Mouse (Mus musculus) MEL (cell line): ENCODE measurements at regions not wholly inside any gene's neighbourhood (a gene's known extent, or its start where the extent isn't known, plus 50 kb on each side); places are given as distances from the start of the nearest gene placed in this dataset.

Experiments
- DNase-seq: peaks from one replicate; pipeline ENCODE4 v3.0.0; 2011; ENCODE audit warnings: low read depth, low spot score
- H3K27ac ChIP-seq: 2 replicates; pipeline ENCODE4 v1.5.1; 2012; ENCODE audit warnings: low read depth, mild to moderate bottlenecking, control low read depth, low read length, moderate library complexity; ENCODE audit not compliant: control insufficient read depth
- H3K27me3 ChIP-seq, 2 experiments: fragments of 150-350 bp in 1 of 2; sonication (generic) in 1 of 2; 2 replicates each; pipeline ENCODE4 v1.6.1; 2012; ENCODE audit warnings: low read length in 2 of 2, mild to moderate bottlenecking in 2 of 2, improper control_type of control experiment in 1 of 2, moderate library complexity in 1 of 2; ENCODE audit not compliant: insufficient read depth in 2 of 2, control insufficient read depth in 1 of 2
- H3K36me3 ChIP-seq, 2 experiments: 2 replicates each; pipeline ENCODE4 v1.6.1; 2012 to 2014; ENCODE audit warnings: low read length in 2 of 2, improper control_type of control experiment in 1 of 2, inconsistent platforms in 1 of 2, mild to moderate bottlenecking in 1 of 2; ENCODE audit not compliant: insufficient read depth in 2 of 2, control insufficient read depth in 1 of 2
- H3K4me1 ChIP-seq, 2 experiments: fragments of 150-350 bp in 1 of 2; sonication (generic) in 1 of 2; 2 replicates each; pipeline ENCODE4 v1.6.1; 2012; ENCODE audit warnings: low read length in 2 of 2, improper control_type of control experiment in 1 of 2, mild to moderate bottlenecking in 1 of 2; ENCODE audit not compliant: insufficient read depth in 2 of 2, control insufficient read depth in 1 of 2
- H3K4me3 ChIP-seq, 2 experiments: fragments of 150-350 bp in 1 of 2; sonication (generic) in 1 of 2; 2 replicates each; pipeline ENCODE4 v1.5.1; 2012; ENCODE audit warnings: low read depth in 2 of 2, low read length in 2 of 2, mild to moderate bottlenecking in 2 of 2, moderate library complexity in 2 of 2, control low read depth in 1 of 2, improper control_type of control experiment in 1 of 2; ENCODE audit not compliant: control insufficient read depth in 1 of 2, insufficient read depth in 1 of 2
- H3K79me2 ChIP-seq: 2 replicates; pipeline ENCODE4 v1.6.1; 2012; ENCODE audit warnings: mild to moderate bottlenecking, low read length, moderate library complexity; ENCODE audit not compliant: control insufficient read depth, poor library complexity, insufficient read depth
- H3K9ac ChIP-seq: 2 replicates; pipeline ENCODE4 v1.6.1; 2012; ENCODE audit warnings: low read depth, mild to moderate bottlenecking, control low read depth, low read length, moderate library complexity; ENCODE audit not compliant: control insufficient read depth, poor library complexity, severe bottlenecking
- H3K9me3 ChIP-seq: fragments of 150-350 bp; sonication (generic); replicated peaks from 2 replicates; pipeline ENCODE4 v1.6.1; 2012; ENCODE audit warnings: mild to moderate bottlenecking, low read length, improper control_type of control experiment, moderate library complexity; ENCODE audit not compliant: insufficient read depth
- BHLHE40 ChIP-seq: IDR thresholded peaks from 2 replicates; pipeline ENCODE4 v1.6.1; 2012; ENCODE audit warnings: low read depth, mild to moderate bottlenecking, inconsistent platforms, low read length, improper control_type of control experiment, borderline replicate concordance
- E2F4 ChIP-seq: IDR thresholded peaks from 2 replicates; pipeline ENCODE4 v1.6.1; 2011; ENCODE audit warnings: low read depth, low read length, improper control_type of control experiment, borderline replicate concordance
- EP300 ChIP-seq, 2 experiments: IDR thresholded peaks; 2 replicates each; pipeline ENCODE4 v1.6.1; 2011; ENCODE audit warnings: improper control_type of control experiment in 2 of 2, low read length in 2 of 2, low read depth in 1 of 2, mild to moderate bottlenecking in 1 of 2
- ETS1 ChIP-seq: IDR thresholded peaks from 2 replicates; pipeline ENCODE4 v1.6.1; 2012; ENCODE audit warnings: low read depth, mild to moderate bottlenecking, inconsistent platforms, low read length, improper control_type of control experiment, moderate library complexity
- GABPA ChIP-seq: IDR thresholded peaks from 2 replicates; pipeline ENCODE4 v1.6.1; 2012; ENCODE audit warnings: low read depth, mild to moderate bottlenecking, inconsistent platforms, low read length, improper control_type of control experiment, moderate library complexity
- GATA1 ChIP-seq: IDR thresholded peaks from 2 replicates; pipeline ENCODE4 v1.6.1; 2011; ENCODE audit warnings: low read depth, low read length, improper control_type of control experiment
- HCFC1 ChIP-seq: IDR thresholded peaks from 2 replicates; pipeline ENCODE4 v1.6.1; 2012; ENCODE audit warnings: low read depth, mild to moderate bottlenecking, inconsistent platforms, low read length, improper control_type of control experiment, moderate library complexity
- KAT2A ChIP-seq: conservative IDR thresholded peaks from 2 replicates; pipeline ENCODE4 v1.6.1; 2012; ENCODE audit warnings: low read depth, low read length, improper control_type of control experiment, inconsistent platforms
- MAFK ChIP-seq: IDR thresholded peaks from 2 replicates; pipeline ENCODE4 v1.6.1; 2011; ENCODE audit warnings: low read depth, mild to moderate bottlenecking, low read length, improper control_type of control experiment, borderline replicate concordance
- MXI1 ChIP-seq: IDR thresholded peaks from 2 replicates; pipeline ENCODE4 v1.6.1; 2011; ENCODE audit warnings: mild to moderate bottlenecking, low read depth, low read length, improper control_type of control experiment
- MYC ChIP-seq: IDR thresholded peaks from 2 replicates; pipeline ENCODE4 v1.6.1; 2011; ENCODE audit warnings: low read depth, mild to moderate bottlenecking, low read length, improper control_type of control experiment, moderate library complexity
- NELFE ChIP-seq: IDR thresholded peaks from 2 replicates; pipeline ENCODE4 v1.6.1; 2011; ENCODE audit warnings: low read depth, low read length, improper control_type of control experiment
- NRF1 ChIP-seq: IDR thresholded peaks from 2 replicates; pipeline ENCODE4 v1.6.1; 2014; ENCODE audit warnings: low read depth, mild to moderate bottlenecking, inconsistent platforms, low read length, improper control_type of control experiment, moderate library complexity; ENCODE audit not compliant: poor library complexity, insufficient read depth, severe bottlenecking
- POLR2AphosphoS2 ChIP-seq: IDR thresholded peaks from 2 replicates; pipeline ENCODE4 v1.6.1; 2011; ENCODE audit warnings: low read length, improper control_type of control experiment
- TAL1 ChIP-seq: IDR thresholded peaks from 2 replicates; pipeline ENCODE4 v1.6.1; 2012; ENCODE audit warnings: mild to moderate bottlenecking, inconsistent platforms, low read length, moderate library complexity, mixed read lengths
- UBTF ChIP-seq: IDR thresholded peaks from 2 replicates; pipeline ENCODE4 v1.6.1; 2012; ENCODE audit warnings: low read depth, mild to moderate bottlenecking, inconsistent platforms, low read length, improper control_type of control experiment, moderate library complexity, borderline replicate concordance; ENCODE audit not compliant: insufficient read depth
- USF1 ChIP-seq: IDR thresholded peaks from 2 replicates; pipeline ENCODE4 v1.6.1; 2014; ENCODE audit warnings: low read depth, mild to moderate bottlenecking, inconsistent platforms, low read length, improper control_type of control experiment, moderate library complexity
- ZMIZ1 ChIP-seq: IDR thresholded peaks from 2 replicates; pipeline ENCODE4 v1.6.1; 2012; ENCODE audit warnings: low read depth, mild to moderate bottlenecking, inconsistent platforms, low read length, improper control_type of control experiment, moderate library complexity
- ZNF384 ChIP-seq: IDR thresholded peaks from 2 replicates; pipeline ENCODE4 v1.6.1; 2012; ENCODE audit warnings: low read depth, mild to moderate bottlenecking, inconsistent platforms, low read length, improper control_type of control experiment

- no peak overlapping the region for H3K9ac ChIP-seq
- H3K79me2 ChIP-seq: no peaks in the 10 kb centered on the region
- no peaks in the 10 kb centered on the region for H3K36me3 ChIP-seq
- H3K27ac ChIP-seq: no peak overlapping the region
- TF ChIP-seq ETS1 (no peak), POLR2AphosphoS2 (no peak), UBTF (no peak), MYC (no peak), MAFK (no peak), GATA1 (no peak), BHLHE40 (no peak), MXI1 (no peak), HCFC1 (no peak), ZNF384 (no peak), EP300 (IDR thresholded peaks at IDR 0.05; ENCODE audit: low read depth in 1 of 2, low read length in 2 of 2) (no peak), NELFE (no peak), KAT2A (no peak), E2F4 (no peak)
- DNase-seq: no peak
- no peaks in the 10 kb centered on the region for H3K27me3 ChIP-seq
- no peaks in the 10 kb centered on the region for H3K4me1 ChIP-seq
- no peak overlapping the region for H3K4me3 ChIP-seq
- H3K9me3 ChIP-seq: no peaks in the 10 kb centered on the region
Observed at GRCm38 (mm10) chr4:125945062-125945461, 79.3 kb upstream of the Csf3r start.

- H3K4me3 ChIP-seq: no peak overlapping the region
- no peak for DNase-seq
- no peaks in the 10 kb centered on the region for H3K4me1 ChIP-seq
- no peak overlapping the region for H3K9ac ChIP-seq
- no peak overlapping the region for H3K27ac ChIP-seq
- H3K27me3 ChIP-seq: no peaks in the 10 kb centered on the region
- H3K9me3 ChIP-seq: no peaks in the 10 kb centered on the region
- no peaks in the 10 kb centered on the region for H3K79me2 ChIP-seq
- TF ChIP-seq ZMIZ1: no peak
- no peak for TF ChIP-seq EP300 (IDR thresholded peaks at IDR 0.05; ENCODE audit: low read depth in 1 of 2, low read length in 2 of 2)
- TF ChIP-seq ETS1: no peak
- TF ChIP-seq USF1: no peak
- TF ChIP-seq NRF1: no peak
- no peak for TF ChIP-seq TAL1
- no peak for TF ChIP-seq GABPA
- TF ChIP-seq, all 39 proteins: peak for 0
- no peaks in the 10 kb centered on the region for H3K36me3 ChIP-seq
Observed at GRCm38 (mm10) chr4:125959426-125959825, 64.9 kb upstream of the Csf3r start.
